Mouse (Mus musculus) heart, postnatal 25 days (tissue): Measurements from ENCODE around the gene Fabp6. TPM values are rescaled to one million over a fixed set of nuclear protein-coding genes. Genes with fewer than 3 reads are reported as not detected.

Experiments
- DNase-seq: peaks from one replicate; pipeline ENCODE4 v3.0.0; 2022; ENCODE audit warnings: low spot score
- intact Hi-C: fragments of 180-260 bp; cut with DNase I; formaldehyde crosslinking; loops from one replicate; pipeline ENCODE4 v1.15.1; 2025
- total RNA-seq, 2 experiments: library from RNA; stranded (reverse); gene quantifications; 2 replicates each; pipeline ENCODE4 v1.2.3; 2021

Fabp6 gene
- total RNA-seq, 2 experiments from 2014 or later = not detected

DNA sequence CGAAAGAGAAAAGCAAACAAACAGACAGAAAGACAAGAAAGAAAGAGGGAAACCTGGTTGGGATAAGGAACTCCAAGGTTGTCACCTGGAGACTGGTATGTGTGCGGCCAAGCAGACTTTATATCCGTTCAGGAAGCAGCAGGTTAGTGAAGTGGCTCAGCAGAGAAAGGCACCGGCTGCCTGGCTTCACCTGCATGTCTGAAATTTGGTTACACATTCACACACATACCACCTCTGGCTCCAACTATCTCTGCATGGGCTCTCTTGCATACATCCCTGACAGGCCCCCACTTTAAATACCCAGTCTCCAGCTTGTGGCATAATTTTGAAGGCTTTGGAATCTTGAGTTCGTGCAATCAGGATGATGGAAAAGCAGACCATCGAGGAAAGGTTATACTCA, 4.5 kb upstream of the Fabp6 start:
- intact Hi-C loops = no loop called here

DNA sequence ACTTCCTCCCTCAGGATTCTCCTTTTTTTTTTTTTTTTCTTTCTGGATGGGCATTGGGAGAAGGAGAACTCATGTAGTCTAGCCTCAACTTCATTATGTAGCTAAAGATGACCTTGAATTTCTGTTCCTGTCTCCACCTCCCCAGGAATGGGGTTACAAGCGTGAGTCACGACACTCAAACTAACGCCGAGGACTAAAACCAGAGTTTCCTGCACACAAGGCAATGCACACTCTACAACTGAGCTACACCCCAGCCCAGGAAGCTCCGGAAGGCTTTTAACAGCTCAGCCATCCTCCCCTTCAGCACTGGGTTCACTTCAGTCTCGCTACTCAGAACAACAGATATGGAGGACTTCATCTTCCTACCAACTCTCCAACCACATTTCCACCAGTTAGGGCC, 3.6 kb upstream of the Fabp6 start:
- intact Hi-C loops = no loop called here
- no peak for DNase-seq

More for the DNA sequence above, 4.5 kb upstream of the Fabp6 start:
- DNase-seq = no peak

DNA sequence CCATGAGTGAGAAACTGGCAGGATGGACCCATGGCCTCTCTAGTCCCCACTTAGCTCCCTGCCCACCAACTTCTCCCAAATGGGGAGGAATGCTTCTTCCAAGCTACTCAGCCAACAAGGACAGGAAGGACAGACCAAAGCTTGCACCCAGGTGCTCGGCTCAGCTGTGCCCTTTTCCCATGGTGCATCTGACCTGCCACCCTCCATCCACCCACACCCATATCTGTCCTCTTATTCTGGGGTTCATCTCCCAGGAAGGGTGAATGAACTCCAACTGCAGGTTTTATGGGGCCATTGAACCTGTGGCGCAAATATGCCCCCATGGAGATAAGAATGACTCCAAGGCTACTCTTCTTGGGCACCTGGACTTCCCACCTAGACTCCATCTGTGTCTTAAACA, 2.9 kb upstream of the Fabp6 start:
- intact Hi-C loops = no loop called here
- DNase-seq = no peak

DNA sequence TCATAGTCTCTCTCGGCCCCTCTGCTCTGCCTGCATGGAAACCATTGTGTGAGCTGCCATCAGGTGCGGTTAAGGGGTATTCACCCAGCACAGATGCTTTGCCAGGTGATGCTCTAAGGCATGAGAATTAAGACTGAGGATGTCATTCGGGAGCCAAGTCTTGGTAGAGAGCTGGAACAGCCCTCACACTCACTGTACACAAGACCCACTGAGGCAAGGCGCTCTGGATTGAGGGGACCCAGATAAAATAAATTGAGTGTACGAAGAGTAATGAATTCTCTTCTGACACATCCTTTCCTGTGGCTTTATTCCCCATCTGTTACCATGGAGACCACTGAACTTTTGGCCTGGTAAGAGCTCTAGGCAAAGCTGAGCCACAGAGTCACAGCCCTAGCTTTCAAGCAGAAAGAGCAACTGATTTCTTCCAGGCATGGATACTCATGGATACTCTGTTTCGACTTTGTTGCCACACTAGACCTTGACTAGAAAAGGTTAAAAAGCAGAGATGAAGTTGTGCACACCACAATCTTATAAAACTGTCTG, 11.7 kb downstream of the Fabp6 start:
- no peak for DNase-seq
- intact Hi-C loops = no loop called here

DNA sequence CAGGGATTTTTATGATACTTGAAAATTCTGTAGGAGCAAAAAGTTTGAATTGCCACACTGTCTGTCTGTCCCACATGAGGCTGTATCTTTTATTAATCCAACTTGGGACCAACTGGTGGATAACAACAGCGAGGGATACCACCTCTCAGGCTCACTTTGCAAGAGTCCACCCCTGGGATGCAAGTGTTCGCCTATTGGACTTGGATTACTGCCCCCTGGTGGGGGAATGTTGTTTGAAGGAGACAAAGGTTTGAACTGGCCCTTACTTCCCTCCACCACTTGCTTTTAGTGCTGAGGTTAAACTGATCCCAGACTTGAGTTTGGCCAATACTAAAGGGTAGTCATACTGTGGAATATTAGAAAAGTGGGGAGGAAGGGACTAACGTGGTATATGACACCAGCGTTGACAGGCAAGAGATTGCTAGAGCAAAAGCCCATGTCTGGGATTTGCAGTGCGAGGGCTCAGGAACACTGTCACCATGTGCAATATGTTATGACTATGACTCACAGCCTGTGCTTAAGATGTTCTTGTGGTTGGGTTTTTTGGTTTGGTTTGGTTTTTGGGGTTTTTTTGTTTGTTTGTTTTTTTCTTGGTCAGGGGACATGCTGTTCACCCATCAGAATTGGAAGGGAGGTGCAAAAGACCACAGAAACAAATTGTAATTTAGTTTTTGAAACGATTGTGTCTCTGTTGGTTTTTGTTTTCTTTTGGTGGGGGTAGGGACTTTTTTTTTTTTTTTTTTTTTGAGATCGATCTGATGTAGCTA, 14.8 kb downstream of the Fabp6 start, which contains the start of gene 4933415A04Rik:
Gene 4933415A04Rik, plus strand, starts transcription at position 717 of the 767 bp plus-strand sequence.
- intact Hi-C loops = loop anchor here (1.0 kb wide), 1 partner anchor 92 kb away; no protein-coding TSS in a partner anchor
- DNase-seq = no peak

DNA sequence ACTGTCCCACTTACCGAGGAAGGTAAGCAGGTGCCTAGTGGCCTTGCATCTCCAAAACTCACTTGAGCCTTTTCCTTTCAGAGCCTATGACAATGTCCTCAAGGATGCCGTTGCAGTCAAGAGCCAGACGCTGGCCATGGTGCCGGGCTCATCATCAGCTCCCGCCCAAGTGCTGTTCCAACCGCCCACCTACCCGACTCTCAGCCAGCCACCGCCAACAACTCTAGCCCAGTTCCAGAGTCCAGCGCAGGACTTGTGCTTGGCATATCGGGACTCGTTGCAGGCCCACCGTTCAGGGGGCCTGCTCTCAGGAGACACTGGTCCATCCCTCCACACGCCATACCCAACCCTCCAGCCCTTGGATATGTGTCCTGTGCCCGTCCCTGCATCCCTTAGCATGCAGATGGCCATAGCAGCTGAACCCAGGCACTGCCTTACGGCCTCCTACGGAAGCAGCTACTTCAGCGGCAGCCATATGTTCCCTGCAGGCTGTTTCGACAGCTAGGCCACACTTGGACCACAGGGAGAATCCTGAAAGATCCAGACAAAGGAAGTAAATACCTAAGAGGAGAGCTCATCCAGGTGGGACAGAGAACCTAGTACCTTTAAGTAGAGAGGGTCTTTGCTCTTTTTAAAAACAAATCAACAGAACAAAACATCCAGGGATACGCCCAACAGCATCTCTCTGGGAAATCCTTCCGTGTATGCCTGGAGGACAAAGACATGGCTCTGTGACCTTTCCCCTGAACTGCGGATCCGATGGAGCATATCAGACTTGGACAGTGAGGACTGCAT, 15.9 kb downstream of the Fabp6 start:
- intact Hi-C loops = loop anchor here (1.0 kb wide), 1 partner anchor 91 kb away; no protein-coding TSS in a partner anchor
- no peak for DNase-seq

DNA sequence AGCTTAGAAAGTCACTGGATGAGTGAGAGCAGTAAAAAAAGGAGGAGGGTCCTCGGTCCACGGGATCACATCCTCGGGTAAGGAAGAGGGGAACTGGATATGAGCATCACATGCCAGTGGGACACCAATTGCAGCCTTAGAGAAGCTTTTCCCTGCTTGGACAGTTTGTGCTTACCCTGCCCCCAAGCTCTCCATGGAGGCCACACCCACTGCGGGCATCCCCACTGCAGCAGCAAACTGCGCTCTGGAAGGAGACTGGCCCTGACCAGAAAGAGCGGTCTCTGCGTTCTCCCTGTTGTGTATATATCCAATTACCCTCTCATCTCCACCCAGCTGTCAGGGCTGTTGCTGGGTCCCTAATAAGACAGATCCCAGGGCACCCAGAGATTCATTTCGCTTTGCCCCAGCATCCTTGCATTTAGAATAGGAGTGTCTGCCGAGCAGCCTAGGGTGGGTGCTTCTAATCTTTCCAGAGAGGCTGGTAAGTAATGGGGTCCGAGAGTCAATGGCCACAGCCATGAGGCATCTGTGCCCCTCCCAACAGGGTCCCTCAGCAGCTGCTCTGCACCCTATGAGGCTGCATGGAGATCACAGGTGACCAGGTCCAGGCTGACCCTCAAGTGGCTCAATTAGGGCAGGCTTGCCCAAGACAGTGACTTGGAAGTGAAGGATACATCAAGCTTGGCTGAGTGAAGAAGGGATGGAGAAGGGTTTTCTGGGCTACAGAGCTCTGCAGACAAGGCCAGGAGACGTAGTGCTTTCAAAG, 23.4 kb downstream of the Fabp6 start:
- intact Hi-C loops = no loop called here
- no peak for DNase-seq

DNA sequence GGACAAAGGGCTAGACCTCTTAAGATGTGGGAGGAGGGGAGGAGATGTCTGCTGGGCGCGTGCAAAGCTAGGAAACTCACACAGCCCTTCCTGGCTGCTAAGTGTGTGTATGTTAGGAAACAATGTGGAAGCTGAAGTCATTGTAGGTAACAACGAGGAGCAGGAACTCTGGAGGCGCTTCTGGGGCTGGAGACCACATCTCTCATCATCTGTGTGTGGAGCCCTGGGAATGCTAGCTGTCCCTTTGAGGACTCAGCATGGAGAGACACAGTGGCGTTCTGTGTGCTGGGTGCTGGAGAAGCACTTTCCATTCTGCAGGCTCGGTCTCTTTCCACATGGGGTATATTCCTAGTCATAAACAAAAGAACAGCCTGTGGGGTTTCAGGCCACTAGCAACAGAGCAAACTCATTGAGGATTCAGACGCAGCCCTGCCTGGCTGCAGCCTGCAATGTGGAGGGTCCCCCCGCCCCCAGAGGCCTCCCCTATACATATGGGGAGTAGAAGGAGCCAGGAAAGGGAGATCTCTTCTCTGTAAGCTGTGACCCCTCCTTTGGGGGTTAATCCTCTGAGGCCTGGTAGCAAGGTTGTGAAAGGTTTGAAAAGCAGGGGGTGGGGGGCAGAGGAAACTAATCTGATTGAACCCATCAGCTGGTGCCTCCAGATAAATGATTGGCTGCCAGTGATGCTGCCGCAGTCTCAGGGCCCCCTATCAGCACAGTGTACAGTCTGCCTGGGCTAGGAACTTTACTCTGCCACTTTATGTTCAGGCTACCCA, 25.8 kb downstream of the Fabp6 start:
- no peak for DNase-seq
- intact Hi-C loops = no loop called here

DNA sequence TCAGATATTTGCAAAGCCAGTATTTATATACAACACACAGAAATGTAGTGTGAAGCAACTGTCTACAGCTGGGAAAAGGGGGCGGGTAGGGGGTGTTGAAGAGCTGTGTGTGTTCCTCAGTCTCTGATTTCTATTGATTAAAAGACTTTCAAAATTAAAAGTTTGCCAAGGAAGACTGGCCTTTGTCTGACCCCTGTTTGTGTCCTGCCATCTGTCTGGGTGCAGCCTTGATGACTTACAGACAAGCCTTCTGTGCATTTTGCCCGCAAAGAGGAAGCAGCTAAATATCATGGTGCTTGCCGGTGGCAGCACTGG, 26.3 kb downstream of the Fabp6 start:
- intact Hi-C loops = no loop called here
- DNase-seq = no peak

DNA sequence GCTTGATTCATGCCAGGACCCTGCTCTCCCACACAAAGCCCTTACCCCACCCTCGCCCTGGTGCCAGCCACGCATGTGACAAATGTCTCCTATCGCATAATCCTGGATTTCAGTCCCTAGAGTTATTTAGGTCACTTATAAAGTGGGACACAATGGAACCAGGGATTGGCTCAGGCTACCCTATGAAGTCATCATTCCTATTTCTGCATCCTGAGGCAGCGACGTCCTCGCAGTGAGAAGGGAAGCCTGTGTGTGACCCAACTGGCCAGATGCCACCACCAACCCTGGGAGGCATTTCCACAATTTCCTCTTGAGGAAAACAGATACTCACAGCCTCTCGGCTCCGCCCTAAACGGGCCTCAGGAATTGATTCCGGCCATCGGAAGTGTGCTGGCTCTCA, 31.7 kb downstream of the Fabp6 start:
- DNase-seq = peak; percentile 72
- intact Hi-C loops = loop anchor here (5.0 kb wide), 1 partner anchor 42 kb away; the partner anchor contains the start of gene Ccnjl

DNA sequence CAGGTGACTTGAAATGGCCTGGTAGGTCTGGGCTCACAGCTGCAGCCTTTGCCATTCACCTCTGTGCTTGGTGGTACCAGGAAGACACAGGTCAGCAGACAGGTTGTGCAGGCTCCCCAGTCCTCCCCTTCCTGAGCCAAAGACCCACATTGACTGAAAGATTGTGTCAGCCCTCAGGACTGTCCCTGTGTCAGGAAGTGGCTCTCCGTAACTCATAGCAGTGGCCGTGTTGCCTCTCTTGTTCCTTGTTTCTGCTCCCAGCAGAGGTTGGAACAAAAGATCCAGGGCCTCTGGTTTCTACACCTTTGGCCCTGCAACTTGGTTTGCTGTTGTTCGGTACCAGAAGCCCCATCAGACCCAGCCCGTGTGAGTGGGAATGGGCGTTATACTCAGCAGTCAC, 32.2 kb downstream of the Fabp6 start:
- intact Hi-C loops = loop anchor here (5.0 kb wide), 1 partner anchor 42 kb away; the partner anchor contains the start of gene Ccnjl
- no peak for DNase-seq

DNA sequence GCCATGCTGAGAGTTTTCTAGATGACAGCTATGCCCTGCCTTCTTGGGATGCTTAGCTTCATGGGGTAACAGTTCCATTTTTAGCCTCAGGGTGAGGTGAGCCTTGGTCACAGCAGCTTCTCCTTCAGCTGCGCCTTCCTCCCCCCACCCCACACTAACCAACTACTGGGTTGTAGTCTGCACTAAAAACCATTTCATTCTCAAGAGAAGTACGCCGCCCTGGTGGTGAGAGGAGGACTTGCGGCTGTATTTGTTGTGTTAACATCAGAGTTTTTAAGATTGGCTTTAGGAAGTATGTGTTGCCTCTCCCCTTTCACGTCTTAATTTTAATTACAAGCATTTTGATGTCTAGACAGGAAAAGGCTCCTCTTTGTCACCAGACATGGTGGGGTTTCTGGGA, 33.1 kb downstream of the Fabp6 start:
- intact Hi-C loops = loop anchor here (5.0 kb wide), 1 partner anchor 41 kb away; the partner anchor contains the start of gene Ccnjl
- no peak for DNase-seq

DNA sequence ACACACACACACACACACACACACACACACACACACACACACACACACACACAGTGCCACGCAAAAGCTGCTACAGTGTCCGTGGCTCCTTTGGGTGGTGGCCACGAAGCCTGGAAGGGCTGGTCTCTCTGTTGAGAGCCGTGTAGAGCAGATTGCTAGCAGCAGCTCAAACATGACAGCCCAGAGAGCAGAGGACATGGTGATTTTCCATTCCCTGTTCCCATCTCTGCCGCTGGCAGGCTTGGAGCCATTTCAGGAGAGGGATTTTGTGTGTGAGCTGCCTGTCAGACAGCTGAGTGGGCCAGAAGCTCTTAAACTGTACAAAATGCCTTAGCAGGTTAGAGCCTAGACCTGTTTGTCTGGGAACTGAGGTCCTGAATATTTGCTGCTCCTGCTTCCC, 34.6 kb downstream of the Fabp6 start:
- no peak for DNase-seq
- intact Hi-C loops = loop anchor here (5.0 kb wide), 1 partner anchor 39 kb away; the partner anchor contains the start of gene Ccnjl

DNA sequence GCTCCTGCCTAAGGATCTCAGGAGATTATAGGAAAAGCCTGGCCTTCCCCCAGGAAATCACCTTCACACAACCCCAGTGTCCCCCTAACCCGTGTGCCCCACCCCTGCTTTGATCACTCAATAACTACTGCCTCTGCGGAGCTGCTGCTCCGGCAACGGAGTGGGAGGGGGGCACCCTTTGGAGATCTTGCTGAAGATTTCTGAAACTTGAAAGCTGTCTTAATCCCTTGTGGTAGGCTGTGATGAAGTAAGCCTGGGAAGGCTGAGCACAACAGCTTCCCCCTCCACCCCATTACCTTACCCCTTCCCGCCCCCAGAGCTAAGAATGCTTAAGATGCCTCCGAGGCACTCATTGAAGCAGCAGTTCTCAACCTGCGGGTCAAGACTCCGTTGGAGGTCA, 35.5 kb downstream of the Fabp6 start:
- no peak for DNase-seq
- intact Hi-C loops = loop anchor here (5.0 kb wide), 1 partner anchor 39 kb away; the partner anchor contains the start of gene Ccnjl

DNA sequence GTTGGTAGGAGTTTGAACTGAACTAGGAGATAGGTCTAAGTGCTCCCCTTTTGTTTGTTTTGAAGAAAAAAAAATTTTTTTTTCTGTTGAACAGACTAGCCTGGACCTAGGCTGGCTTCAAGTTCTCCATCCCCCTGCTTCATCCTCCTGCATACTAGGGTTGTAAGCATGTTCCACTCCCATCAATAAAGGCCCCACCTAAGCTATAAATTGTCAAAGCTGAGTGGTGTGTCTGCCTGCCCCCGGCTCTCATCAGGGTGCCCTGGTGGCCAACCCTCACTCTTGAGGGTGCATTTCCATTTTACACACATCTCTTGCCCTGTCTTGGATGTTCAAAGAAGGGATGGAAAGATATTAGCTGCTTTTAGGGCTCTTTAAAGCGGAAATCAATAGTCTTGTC, 35.9 kb downstream of the Fabp6 start:
- DNase-seq = no peak
- intact Hi-C loops = loop anchor here (5.0 kb wide), 1 partner anchor 38 kb away; the partner anchor contains the start of gene Ccnjl

DNA sequence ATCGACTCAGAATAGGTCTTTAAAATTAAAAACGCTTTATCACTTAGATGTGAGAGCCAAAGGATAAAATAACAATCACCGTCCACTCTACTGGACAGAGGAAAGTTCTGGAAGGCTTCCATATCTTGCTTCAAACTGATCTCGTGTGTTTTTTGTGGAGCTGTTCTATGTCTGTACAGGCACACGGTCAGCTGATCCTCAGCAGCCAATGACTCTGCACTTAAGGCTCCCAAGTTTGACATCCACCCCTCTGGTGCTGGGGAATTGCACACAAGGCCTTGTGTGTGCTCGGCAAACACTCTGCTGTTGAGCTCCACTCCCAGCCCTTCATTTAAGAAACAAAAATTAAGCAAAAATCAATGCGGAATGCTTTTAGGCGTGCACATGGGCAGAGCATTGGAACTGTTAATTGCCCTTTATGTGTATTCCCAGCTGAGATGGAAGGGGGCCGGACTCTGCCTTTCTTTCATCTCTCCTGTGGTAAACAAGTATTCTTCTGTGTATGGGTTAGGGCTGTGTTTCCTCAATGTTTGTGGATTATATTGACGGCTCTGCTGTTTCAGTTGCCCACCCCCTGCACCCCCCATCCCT, 37.6 kb downstream of the Fabp6 start:
- intact Hi-C loops = no loop called here
- DNase-seq = no peak

DNA sequence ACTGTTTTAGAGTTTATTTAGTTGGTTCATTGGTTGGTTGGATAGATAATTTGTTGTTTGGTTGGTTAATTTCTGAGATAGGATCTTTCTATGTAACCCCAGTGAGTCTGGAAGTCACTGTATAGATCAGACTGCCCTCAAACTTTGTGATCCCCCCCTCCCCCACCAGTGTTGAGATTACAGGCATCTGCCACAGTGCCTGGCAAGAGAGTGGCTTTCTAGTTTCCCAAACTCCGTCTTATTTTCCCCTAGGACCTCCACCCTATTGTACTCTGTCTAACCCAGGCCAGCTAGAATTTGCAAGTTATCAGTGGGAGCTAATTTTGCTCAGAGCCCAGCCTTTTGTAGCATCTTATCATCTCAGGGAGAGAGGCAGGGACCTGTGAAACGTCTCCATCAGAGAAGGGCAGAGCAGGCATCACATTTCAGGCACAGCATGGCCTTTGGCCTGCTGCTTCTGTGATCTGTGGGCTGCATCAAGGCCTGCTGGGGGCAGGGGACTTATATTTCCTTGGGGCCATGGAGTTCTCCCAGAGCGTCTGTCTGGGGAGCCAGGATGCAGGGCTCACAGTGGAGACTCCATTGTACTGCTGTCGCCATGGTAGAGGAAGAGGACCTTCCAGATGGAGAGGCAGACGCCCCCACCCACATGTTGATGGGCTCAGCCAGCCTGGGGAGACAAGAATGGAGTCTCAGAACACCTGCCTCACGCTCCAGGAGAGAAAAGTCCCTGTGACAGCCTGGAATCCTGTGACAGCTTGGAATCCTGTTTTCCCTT, 41.6 kb downstream of the Fabp6 start:
- DNase-seq = no peak
- intact Hi-C loops = no loop called here

DNA sequence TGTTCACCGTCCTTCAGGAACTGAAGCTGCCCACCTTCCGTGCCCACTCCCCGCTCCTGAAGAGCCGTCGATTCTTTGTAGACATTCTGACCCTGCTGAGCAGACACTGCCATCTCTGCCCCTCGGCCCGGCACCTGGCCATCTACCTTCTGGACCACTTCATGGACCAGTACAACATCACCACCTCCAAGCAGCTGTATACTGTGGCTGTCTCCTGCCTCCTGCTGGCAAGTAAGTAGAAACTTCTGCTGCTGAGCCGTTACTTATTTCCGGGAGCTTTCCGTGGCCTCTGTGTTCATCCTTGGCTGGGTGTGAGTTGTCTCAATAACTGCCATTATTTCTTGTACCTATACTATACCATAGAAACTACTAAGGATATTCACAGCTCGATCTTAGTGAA, 44.8 kb downstream of the Fabp6 start:
- DNase-seq = no peak
- intact Hi-C loops = loop anchor here (2.0 kb wide), 1 partner anchor 62 kb away; no protein-coding TSS in a partner anchor
